Mouse (Mus musculus) myocyte (in vitro differentiated cells): ENCODE data around the gene Nabp2.

Experiments used
- POLR2A ChIP-seq: IDR thresholded peaks from one replicate; pipeline ENCODE4 v1.6.1; 2011; ENCODE audit warnings: low read depth, mild to moderate bottlenecking, control low read depth, moderate library complexity; ENCODE audit not compliant: insufficient read length
- REST ChIP-seq: IDR thresholded peaks from one replicate; pipeline ENCODE4 v1.6.1; 2011; ENCODE audit warnings: mild to moderate bottlenecking, control low read depth, moderate library complexity; ENCODE audit not compliant: insufficient read depth, insufficient read length

GRCm38 (mm10) chr10:128455280-128455679 lies 44.0 kb upstream of the Nabp2 start:
- no peak for TF ChIP-seq POLR2A
- no peak for TF ChIP-seq REST
